Mouse (Mus musculus) MEL (cell line): ENCODE measurements at regions not wholly inside any gene's neighbourhood (a gene's known extent, or its start where the extent isn't known, plus 50 kb on each side); places are given as distances from the start of the nearest gene placed in this dataset.
A peak's percentile ranks its signal among the peaks of the same experiment; 100 is the strongest.

Source experiments
- DNase-seq: peaks from one replicate; pipeline ENCODE4 v3.0.0; 2011; ENCODE audit warnings: low read depth, low spot score
- H3K27ac ChIP-seq: 2 replicates; pipeline ENCODE4 v1.5.1; 2012; ENCODE audit warnings: low read depth, mild to moderate bottlenecking, control low read depth, low read length, moderate library complexity; ENCODE audit not compliant: control insufficient read depth
- H3K27me3 ChIP-seq, 2 experiments: fragments of 150-350 bp in 1 of 2; sonication (generic) in 1 of 2; 2 replicates each; pipeline ENCODE4 v1.6.1; 2012; ENCODE audit warnings: low read length in 2 of 2, mild to moderate bottlenecking in 2 of 2, improper control_type of control experiment in 1 of 2, moderate library complexity in 1 of 2; ENCODE audit not compliant: insufficient read depth in 2 of 2, control insufficient read depth in 1 of 2
- H3K36me3 ChIP-seq, 2 experiments: 2 replicates each; pipeline ENCODE4 v1.6.1; 2012 to 2014; ENCODE audit warnings: low read length in 2 of 2, improper control_type of control experiment in 1 of 2, inconsistent platforms in 1 of 2, mild to moderate bottlenecking in 1 of 2; ENCODE audit not compliant: insufficient read depth in 2 of 2, control insufficient read depth in 1 of 2
- H3K4me1 ChIP-seq, 2 experiments: fragments of 150-350 bp in 1 of 2; sonication (generic) in 1 of 2; 2 replicates each; pipeline ENCODE4 v1.6.1; 2012; ENCODE audit warnings: low read length in 2 of 2, improper control_type of control experiment in 1 of 2, mild to moderate bottlenecking in 1 of 2; ENCODE audit not compliant: insufficient read depth in 2 of 2, control insufficient read depth in 1 of 2
- H3K4me3 ChIP-seq, 2 experiments: fragments of 150-350 bp in 1 of 2; sonication (generic) in 1 of 2; 2 replicates each; pipeline ENCODE4 v1.5.1; 2012; ENCODE audit warnings: low read depth in 2 of 2, low read length in 2 of 2, mild to moderate bottlenecking in 2 of 2, moderate library complexity in 2 of 2, control low read depth in 1 of 2, improper control_type of control experiment in 1 of 2; ENCODE audit not compliant: control insufficient read depth in 1 of 2, insufficient read depth in 1 of 2
- H3K79me2 ChIP-seq: 2 replicates; pipeline ENCODE4 v1.6.1; 2012; ENCODE audit warnings: mild to moderate bottlenecking, low read length, moderate library complexity; ENCODE audit not compliant: control insufficient read depth, poor library complexity, insufficient read depth
- H3K9ac ChIP-seq: 2 replicates; pipeline ENCODE4 v1.6.1; 2012; ENCODE audit warnings: low read depth, mild to moderate bottlenecking, control low read depth, low read length, moderate library complexity; ENCODE audit not compliant: control insufficient read depth, poor library complexity, severe bottlenecking
- H3K9me3 ChIP-seq: fragments of 150-350 bp; sonication (generic); replicated peaks from 2 replicates; pipeline ENCODE4 v1.6.1; 2012; ENCODE audit warnings: mild to moderate bottlenecking, low read length, improper control_type of control experiment, moderate library complexity; ENCODE audit not compliant: insufficient read depth
- CHD2 ChIP-seq: IDR thresholded peaks from 2 replicates; pipeline ENCODE4 v1.6.1; 2011; ENCODE audit warnings: low read length, improper control_type of control experiment
- E2F4 ChIP-seq: IDR thresholded peaks from 2 replicates; pipeline ENCODE4 v1.6.1; 2011; ENCODE audit warnings: low read depth, low read length, improper control_type of control experiment, borderline replicate concordance
- ELF1 ChIP-seq: IDR thresholded peaks from 2 replicates; pipeline ENCODE4 v1.6.1; 2014; ENCODE audit warnings: low read depth, mild to moderate bottlenecking, inconsistent platforms, low read length, improper control_type of control experiment, moderate library complexity
- EP300 ChIP-seq, 2 experiments: IDR thresholded peaks; 2 replicates each; pipeline ENCODE4 v1.6.1; 2011; ENCODE audit warnings: improper control_type of control experiment in 2 of 2, low read length in 2 of 2, low read depth in 1 of 2, mild to moderate bottlenecking in 1 of 2
- ETS1 ChIP-seq: IDR thresholded peaks from 2 replicates; pipeline ENCODE4 v1.6.1; 2012; ENCODE audit warnings: low read depth, mild to moderate bottlenecking, inconsistent platforms, low read length, improper control_type of control experiment, moderate library complexity
- HCFC1 ChIP-seq: IDR thresholded peaks from 2 replicates; pipeline ENCODE4 v1.6.1; 2012; ENCODE audit warnings: low read depth, mild to moderate bottlenecking, inconsistent platforms, low read length, improper control_type of control experiment, moderate library complexity
- KAT2A ChIP-seq: conservative IDR thresholded peaks from 2 replicates; pipeline ENCODE4 v1.6.1; 2012; ENCODE audit warnings: low read depth, low read length, improper control_type of control experiment, inconsistent platforms
- MAFK ChIP-seq: IDR thresholded peaks from 2 replicates; pipeline ENCODE4 v1.6.1; 2011; ENCODE audit warnings: low read depth, mild to moderate bottlenecking, low read length, improper control_type of control experiment, borderline replicate concordance
- MAZ ChIP-seq: IDR thresholded peaks from 2 replicates; pipeline ENCODE4 v1.6.1; 2012; ENCODE audit warnings: low read depth, mild to moderate bottlenecking, inconsistent platforms, low read length, improper control_type of control experiment
- MXI1 ChIP-seq: IDR thresholded peaks from 2 replicates; pipeline ENCODE4 v1.6.1; 2011; ENCODE audit warnings: mild to moderate bottlenecking, low read depth, low read length, improper control_type of control experiment
- MYB ChIP-seq: IDR thresholded peaks from 2 replicates; pipeline ENCODE4 v1.6.1; 2011; ENCODE audit warnings: mild to moderate bottlenecking, low read depth, low read length, improper control_type of control experiment
- NELFE ChIP-seq: IDR thresholded peaks from 2 replicates; pipeline ENCODE4 v1.6.1; 2011; ENCODE audit warnings: low read depth, low read length, improper control_type of control experiment
- NRF1 ChIP-seq: IDR thresholded peaks from 2 replicates; pipeline ENCODE4 v1.6.1; 2014; ENCODE audit warnings: low read depth, mild to moderate bottlenecking, inconsistent platforms, low read length, improper control_type of control experiment, moderate library complexity; ENCODE audit not compliant: poor library complexity, insufficient read depth, severe bottlenecking
- POLR2AphosphoS2 ChIP-seq: IDR thresholded peaks from 2 replicates; pipeline ENCODE4 v1.6.1; 2011; ENCODE audit warnings: low read length, improper control_type of control experiment
- POLR2AphosphoS5 ChIP-seq: IDR thresholded peaks from 2 replicates; pipeline ENCODE4 v1.6.1; 2012; ENCODE audit warnings: low read depth, borderline replicate concordance, mild to moderate bottlenecking, inconsistent platforms, low read length, moderate library complexity, mixed read lengths
- RAD21 ChIP-seq: IDR thresholded peaks from 2 replicates; pipeline ENCODE4 v1.6.1; 2011; ENCODE audit warnings: mild to moderate bottlenecking, low read depth, low read length, improper control_type of control experiment
- RCOR1 ChIP-seq: IDR thresholded peaks from 2 replicates; pipeline ENCODE4 v1.6.1; 2012; ENCODE audit warnings: low read depth, mild to moderate bottlenecking, inconsistent platforms, low read length, improper control_type of control experiment
- SIN3A ChIP-seq: IDR thresholded peaks from 2 replicates; pipeline ENCODE4 v1.6.1; 2012; ENCODE audit warnings: low read length, improper control_type of control experiment, inconsistent platforms
- SMC3 ChIP-seq: IDR thresholded peaks from 2 replicates; pipeline ENCODE4 v1.6.1; 2011; ENCODE audit warnings: low read depth, low read length, improper control_type of control experiment
- TAL1 ChIP-seq: IDR thresholded peaks from 2 replicates; pipeline ENCODE4 v1.6.1; 2012; ENCODE audit warnings: mild to moderate bottlenecking, inconsistent platforms, low read length, moderate library complexity, mixed read lengths
- TBP ChIP-seq: IDR thresholded peaks from 2 replicates; pipeline ENCODE4 v1.8.0; 2011; ENCODE audit warnings: low read depth, low read length, improper control_type of control experiment
- TCF12 ChIP-seq: IDR thresholded peaks from 2 replicates; pipeline ENCODE4 v1.6.1; 2014; ENCODE audit warnings: low read depth, mild to moderate bottlenecking, inconsistent platforms, low read length, improper control_type of control experiment, moderate library complexity
- USF2 ChIP-seq, 2 experiments: IDR thresholded peaks; 2 replicates each; pipeline ENCODE4 v1.6.1; 2011 to 2012; ENCODE audit warnings: improper control_type of control experiment in 2 of 2, low read length in 2 of 2, borderline replicate concordance in 1 of 2, inconsistent platforms in 1 of 2, low read depth in 1 of 2, mild to moderate bottlenecking in 1 of 2; ENCODE audit not compliant: insufficient read depth in 1 of 2
- ZKSCAN1 ChIP-seq: IDR thresholded peaks from 2 replicates; pipeline ENCODE4 v1.6.1; 2012; ENCODE audit warnings: low read depth, mild to moderate bottlenecking, inconsistent platforms, low read length, improper control_type of control experiment, moderate library complexity
- ZMIZ1 ChIP-seq: IDR thresholded peaks from 2 replicates; pipeline ENCODE4 v1.6.1; 2012; ENCODE audit warnings: low read depth, mild to moderate bottlenecking, inconsistent platforms, low read length, improper control_type of control experiment, moderate library complexity

- Histone ChIP-seq H3K9ac (no peak overlapping the region), H3K36me3 (no peaks in the 10 kb centered on the region), H3K4me1 (no peaks in the 10 kb centered on the region), H3K9me3 (no peaks in the 10 kb centered on the region), H3K79me2 (no peaks in the 10 kb centered on the region), H3K27ac (no peak overlapping the region), H3K27me3 (no peaks in the 10 kb centered on the region), H3K4me3 (no peak overlapping the region)
- DNase-seq, result no peak
- no peak for TF ChIP-seq ZKSCAN1
- TF ChIP-seq HCFC1, result no peak
- TF ChIP-seq TBP, result no peak
- no peak for TF ChIP-seq SIN3A
- no peak for TF ChIP-seq ZMIZ1
- TF ChIP-seq CHD2, result no peak
These were observed 248.2 kb upstream of the Camk1g start for GRCm38 (mm10) chr1:193618250-193618649.

GRCm38 (mm10) chr1:193610471-193610870 is 240.4 kb upstream of the Camk1g start:
- Histone ChIP-seq H3K27me3 (no peaks in the 10 kb centered on the region), H3K4me1 (no peaks in the 10 kb centered on the region), H3K27ac (no peak overlapping the region), H3K9ac (no peak overlapping the region), H3K9me3 (no peaks in the 10 kb centered on the region), H3K36me3 (no peaks in the 10 kb centered on the region), H3K4me3 (no peak overlapping the region), H3K79me2 (no peaks in the 10 kb centered on the region)
- TF ChIP-seq RAD21, result no peak
- TF ChIP-seq ELF1, result no peak
- no peak for TF ChIP-seq EP300 (IDR thresholded peaks at IDR 0.05; ENCODE audit: low read depth in 1 of 2, low read length in 2 of 2)
- TF ChIP-seq TCF12, result no peak
- DNase-seq, result no peak

DNA sequence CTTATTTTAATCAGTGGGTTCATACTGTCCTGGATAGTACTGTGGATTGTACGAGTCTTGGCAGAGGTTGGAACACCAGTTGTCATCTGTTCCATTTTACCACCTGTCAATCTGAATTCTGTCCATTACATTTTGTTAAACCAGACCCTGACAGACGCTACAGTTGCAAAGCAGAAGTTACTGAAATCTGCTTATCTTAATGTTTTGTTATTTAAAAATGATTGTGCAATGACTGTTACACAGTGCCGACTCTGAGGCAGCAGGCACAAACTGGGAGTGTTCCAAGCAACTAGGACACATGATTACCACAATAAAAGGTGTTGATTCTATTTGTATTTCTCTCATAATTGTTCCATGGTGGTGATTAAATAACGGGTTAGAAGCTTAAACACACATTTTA is 229.8 kb upstream of the Camk1g start:
- DNase-seq, result peak; percentile 31
- H3K4me3 ChIP-seq, result no peak overlapping the region
- no peaks in the 10 kb centered on the region for H3K36me3 ChIP-seq
- H3K9me3 ChIP-seq, result no peaks in the 10 kb centered on the region
- no peak overlapping the region for H3K27ac ChIP-seq
- no peaks in the 10 kb centered on the region for H3K79me2 ChIP-seq
- no peak for TF ChIP-seq ZMIZ1
- TF ChIP-seq MXI1, result no peak
- TF ChIP-seq TCF12, result 0 out of 2 replicates have a peak, but pooled peaks have one; percentile 8
- TF ChIP-seq TAL1, result no peak
- TF ChIP-seq POLR2AphosphoS2, result no peak
- TF ChIP-seq HCFC1, result no peak
- 0 out of 2 replicates have a peak, but pooled peaks have one; percentile 13 for TF ChIP-seq ETS1
- TF ChIP-seq NRF1, result no peak
- TF ChIP-seq SIN3A, result no peak
- TF ChIP-seq TBP, result no peak
- no peak for TF ChIP-seq POLR2AphosphoS5
- no peak for TF ChIP-seq KAT2A
- no peak for TF ChIP-seq ELF1
- no peak for TF ChIP-seq MAZ
- TF ChIP-seq SMC3, result no peak
- no peak for TF ChIP-seq NELFE
- TF ChIP-seq MYB, result peak; percentile 42; the same call in 1 of the 2 replicates
- TF ChIP-seq EP300 (IDR thresholded peaks at IDR 0.05; ENCODE audit: low read depth in 1 of 2, low read length in 2 of 2), result peak; percentile 47 to 61; a peak in 3 of 4 replicates
- TF ChIP-seq E2F4, result no peak
- no peak for TF ChIP-seq MAFK
- peak; percentile 58; the same call in 1 of the 2 replicates for TF ChIP-seq RCOR1
- TF ChIP-seq USF2 (IDR thresholded peaks at IDR 0.05; ENCODE audit: borderline replicate concordance in 1 of 2, insufficient read depth in 1 of 2, low read depth in 1 of 2, low read length in 2 of 2), result no peak
- TF ChIP-seq, all 39 proteins: peak for 5
- no peak overlapping the region for H3K9ac ChIP-seq
- H3K27me3 ChIP-seq, result no peaks in the 10 kb centered on the region
- H3K4me1 ChIP-seq, result no peaks in the 10 kb centered on the region
